Mouse (Mus musculus): ENCODE data around the gene Scn4a.
A peak's percentile ranks its signal among the peaks of the same experiment; 100 is the strongest.

Scn4a gene

GRCm38 (mm10) chr11:106271794-106272643 lies 81.1 kb downstream of the Scn4a start:
- peak; percentile 63 for DNase-seq

GRCm38 (mm10) chr11:106271131-106271793 lies 81.8 kb downstream of the Scn4a start:
- DNase-seq: peak; percentile 55

GRCm38 (mm10) chr11:106269060-106269431 lies 84.0 kb downstream of the Scn4a start:
- peak; percentile 59 for DNase-seq

All from cerebellum, adult 8-10 months (tissue).